Mouse (Mus musculus): ENCODE measurements around the gene Lmbr1l.

DNA sequence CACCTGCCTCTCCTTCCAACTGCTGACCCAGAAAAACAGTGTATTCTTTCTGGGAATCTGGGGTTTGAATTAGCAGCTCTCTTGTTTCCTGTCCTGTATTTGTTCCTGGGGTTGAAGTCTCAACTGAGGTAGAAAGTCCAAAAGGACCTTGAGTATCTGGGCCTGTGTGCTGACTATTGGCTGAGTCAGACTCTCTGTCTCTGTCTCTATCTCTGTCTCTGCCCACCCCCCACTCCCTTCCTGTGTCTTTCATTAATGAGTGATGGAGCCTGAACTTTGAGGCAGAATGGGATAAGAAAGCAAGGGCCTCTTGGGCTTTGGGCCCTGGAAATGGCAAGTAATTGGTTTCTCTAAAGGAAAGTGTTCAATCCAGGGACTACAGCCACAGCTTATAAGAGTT lies 34.4 kb downstream of the Lmbr1l start:
- TF ChIP-seq CTCF (IDR thresholded peaks at IDR 0.05) (no peak), EP300 (IDR thresholded peaks at IDR 0.05) (no peak)
